Mouse (Mus musculus) CH12.LX (cell line): ENCODE data around the gene Pink1.

ENCODE experiments used
- CTCF ChIP-seq, 2 experiments: IDR thresholded peaks in 1 of 2; conservative IDR thresholded peaks in 1 of 2; 2 replicates each; pipeline ENCODE4 v1.5.1; 2011 to 2012; ENCODE audit warnings: low read depth in 2 of 2, low read length in 2 of 2, improper control_type of control experiment in 1 of 2, inconsistent platforms in 1 of 2, mild to moderate bottlenecking in 1 of 2, moderate library complexity in 1 of 2
- E2F4 ChIP-seq: IDR thresholded peaks from 2 replicates; pipeline ENCODE4 v1.6.1; 2011; ENCODE audit warnings: low read depth, low read length, improper control_type of control experiment; ENCODE audit not compliant: insufficient replicate concordance
- HCFC1 ChIP-seq: IDR thresholded peaks from 2 replicates; pipeline ENCODE4 v1.6.1; 2012; ENCODE audit warnings: low read depth, mild to moderate bottlenecking, inconsistent platforms, low read length, improper control_type of control experiment
- IRF4 ChIP-seq: IDR thresholded peaks from 2 replicates; pipeline ENCODE4 v1.6.1; 2014; ENCODE audit warnings: low read depth, mild to moderate bottlenecking, inconsistent platforms, low read length, improper control_type of control experiment
- MAFK ChIP-seq: IDR thresholded peaks from 2 replicates; pipeline ENCODE4 v1.6.1; 2011; ENCODE audit warnings: low read length, improper control_type of control experiment; ENCODE audit not compliant: insufficient replicate concordance
- MAX ChIP-seq: IDR thresholded peaks from 2 replicates; pipeline ENCODE4 v1.6.1; 2011; ENCODE audit warnings: low read length, improper control_type of control experiment
- NELFE ChIP-seq: IDR thresholded peaks from 2 replicates; pipeline ENCODE4 v1.6.1; 2011; ENCODE audit warnings: low read depth, low read length, improper control_type of control experiment
- NRF1 ChIP-seq: IDR thresholded peaks from 2 replicates; pipeline ENCODE4 v1.6.1; 2014; ENCODE audit warnings: low read depth, mild to moderate bottlenecking, inconsistent platforms, low read length, improper control_type of control experiment, moderate library complexity
- POLR2A ChIP-seq: IDR thresholded peaks from 2 replicates; pipeline ENCODE4 v1.6.1; 2011; ENCODE audit warnings: low read depth, mild to moderate bottlenecking, improper control_type of control experiment, low read length
- ZMIZ1 ChIP-seq: IDR thresholded peaks from 2 replicates; pipeline ENCODE4 v1.6.1; 2012; ENCODE audit warnings: low read depth, mild to moderate bottlenecking, inconsistent platforms, low read length, improper control_type of control experiment
- ZNF384 ChIP-seq: IDR thresholded peaks from 2 replicates; pipeline ENCODE4 v1.6.1; 2012; ENCODE audit warnings: low read depth, low read length, improper control_type of control experiment, inconsistent platforms

DNA sequence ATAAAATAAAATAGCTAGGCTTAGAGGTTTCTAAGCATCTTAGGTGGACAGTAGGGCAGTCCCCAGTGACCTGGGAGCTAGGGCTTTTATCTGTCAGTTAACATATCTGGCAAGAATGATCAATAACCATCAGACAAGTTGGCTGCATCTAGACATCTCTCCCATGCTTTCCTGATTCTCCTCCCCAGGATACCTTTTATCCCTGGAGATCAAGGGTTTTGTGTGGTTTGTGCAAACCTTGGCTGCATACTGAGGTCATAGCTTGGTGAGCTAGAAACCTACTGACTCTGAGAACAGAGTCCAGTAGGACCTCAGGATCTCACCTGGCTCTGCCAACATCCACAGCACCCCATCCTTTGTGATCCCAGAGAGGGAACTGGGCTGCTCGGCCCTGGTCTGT, 21.2 kb upstream of the Pink1 start:
- TF ChIP-seq IRF4 (no peak), CTCF (conservative IDR thresholded peaks at IDR 0.05 in 1 of 2, IDR thresholded peaks at IDR 0.05 in 1 of 2; ENCODE audit: low read depth in 2 of 2, low read length in 2 of 2) (no peak), ZMIZ1 (no peak), ZNF384 (no peak), NELFE (no peak), E2F4 (no peak), NRF1 (no peak), MAFK (no peak), HCFC1 (no peak), MAX (no peak), POLR2A (no peak)
